Mouse (Mus musculus) embryo, embryonic 11.5 days (tissue): ENCODE results near the gene Gm45062.

Experiments
- DNase-seq: peaks from one replicate; pipeline ENCODE4 v3.0.0-alpha.2; 2012; ENCODE audit warnings: low read depth, low spot score

Gm45062 gene

DNA sequence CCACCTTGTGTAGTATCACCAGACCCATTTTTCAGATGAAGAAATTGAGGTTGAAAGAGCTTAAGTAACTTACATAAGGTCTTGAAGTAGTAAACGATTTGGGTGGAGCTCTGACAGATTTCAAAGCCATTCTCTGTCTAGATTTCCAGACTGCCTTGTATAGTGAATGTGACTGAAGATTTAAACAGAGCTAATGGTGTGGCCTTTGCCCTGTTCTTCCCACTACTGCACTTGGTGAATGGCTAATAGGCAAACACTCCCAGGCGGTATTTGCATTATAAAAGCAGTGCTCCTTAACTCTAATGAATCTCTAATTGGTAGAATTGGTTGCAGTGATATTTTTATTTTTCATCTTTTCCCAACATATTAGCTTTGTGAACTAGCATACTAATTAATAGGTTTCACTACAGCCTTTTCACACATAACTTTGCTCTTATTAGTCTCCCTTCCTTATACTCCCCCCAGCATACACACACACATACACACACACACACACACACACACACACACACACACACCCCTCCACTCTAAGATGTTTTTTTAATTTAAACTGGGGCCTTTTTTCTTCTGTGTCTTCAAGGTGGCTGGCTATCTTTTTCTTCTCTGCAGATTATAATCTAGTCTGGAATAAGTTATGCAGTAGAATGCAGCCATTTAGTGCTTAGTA lies 109.1 kb downstream of the Gm45062 start:
- DNase-seq: no peak

DNA sequence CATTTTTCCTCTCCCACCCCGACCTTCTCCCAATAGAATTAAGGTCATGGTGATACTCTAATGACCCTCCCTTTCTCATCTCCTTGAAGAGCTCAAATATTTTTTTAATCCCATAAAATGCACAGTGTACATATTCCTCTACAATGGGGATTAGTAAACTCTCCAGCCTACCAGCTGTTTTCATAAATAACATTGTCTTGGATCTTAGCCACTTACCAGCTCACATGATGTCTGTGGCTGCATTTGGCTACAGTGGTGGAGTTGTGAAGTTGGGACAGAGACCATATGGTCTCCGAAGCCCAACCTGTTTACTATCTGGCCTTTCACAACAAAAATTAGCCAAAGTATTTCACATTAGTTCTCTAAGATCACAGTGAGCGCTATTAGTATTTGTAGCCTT lies 111.4 kb downstream of the Gm45062 start:
- DNase-seq: no peak

DNA sequence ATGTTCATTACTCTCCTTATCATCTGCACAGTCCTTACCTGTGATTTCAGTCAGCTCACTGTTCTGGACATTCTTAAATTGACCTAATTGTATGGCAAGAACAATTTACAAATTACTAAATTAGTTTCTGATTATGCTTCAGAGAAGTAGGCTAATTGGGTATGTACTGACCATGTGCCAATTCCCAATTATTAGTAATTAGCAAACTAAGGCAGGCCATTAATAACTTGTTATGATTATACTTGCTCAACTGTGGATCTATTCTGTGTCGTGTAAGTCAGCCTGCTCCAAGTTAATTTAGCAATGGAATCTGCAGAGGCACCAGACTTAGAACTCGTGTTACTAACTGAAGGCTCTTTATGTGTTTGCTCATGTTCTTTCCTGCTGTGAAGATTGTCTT lies 113.8 kb downstream of the Gm45062 start:
- no peak for DNase-seq

DNA sequence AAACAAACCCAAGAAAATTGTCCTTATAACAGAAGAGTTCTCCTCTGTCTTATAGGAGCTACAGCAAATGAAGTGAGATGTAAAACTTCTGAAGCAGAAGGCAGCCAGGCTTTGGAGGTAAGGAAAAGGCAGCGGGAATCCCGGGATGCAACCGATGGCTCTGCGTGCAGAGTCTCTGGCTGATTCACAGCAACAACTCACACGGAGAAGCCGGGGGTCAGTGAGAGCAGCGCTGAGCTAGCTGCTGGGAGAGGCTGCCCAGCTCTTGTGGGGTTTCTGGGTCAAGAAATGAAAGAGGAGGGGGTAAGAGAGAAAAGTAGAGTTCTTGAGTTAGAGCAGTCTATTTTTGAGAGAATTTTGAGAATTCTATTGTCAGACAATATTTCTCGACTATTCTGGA lies 114.6 kb downstream of the Gm45062 start:
- DNase-seq: no peak

DNA sequence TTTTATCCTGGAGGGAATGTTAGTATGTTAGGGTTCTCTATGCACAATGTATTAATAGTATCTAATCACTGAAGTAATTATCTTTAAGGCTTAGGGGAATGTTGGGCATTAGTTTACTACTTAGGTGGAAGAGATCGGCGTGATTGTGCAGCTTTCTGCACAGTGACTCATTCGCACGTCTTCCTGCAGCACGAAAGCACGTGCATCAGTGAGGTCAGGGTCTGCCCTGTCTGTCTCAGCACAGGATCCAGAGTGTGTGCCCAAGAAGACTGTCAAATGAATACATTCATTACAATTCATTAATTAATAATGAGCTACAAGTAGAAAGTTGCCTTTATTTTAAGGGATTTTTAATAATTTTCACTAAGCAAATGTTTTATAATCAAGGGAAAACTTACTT lies 115.0 kb downstream of the Gm45062 start:
- DNase-seq: no peak

DNA sequence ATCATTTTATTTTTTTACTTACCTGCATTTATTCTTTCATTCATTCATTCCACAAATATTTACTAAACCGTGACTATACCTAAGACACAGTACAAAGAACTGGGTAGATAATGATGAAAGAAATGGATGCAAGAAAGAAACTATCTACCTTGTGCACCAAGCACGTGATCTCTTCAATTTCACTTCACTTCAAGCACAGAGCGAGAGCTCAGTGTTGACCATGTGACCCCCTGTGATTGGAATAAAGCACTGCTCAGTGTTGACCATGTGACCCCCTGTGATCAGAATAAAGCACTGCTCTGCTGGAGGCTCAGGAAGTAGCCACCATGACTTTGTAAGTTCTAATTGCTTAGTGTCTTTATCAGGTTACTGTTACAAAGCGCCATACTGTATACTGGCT lies 115.5 kb downstream of the Gm45062 start:
- no peak for DNase-seq

DNA sequence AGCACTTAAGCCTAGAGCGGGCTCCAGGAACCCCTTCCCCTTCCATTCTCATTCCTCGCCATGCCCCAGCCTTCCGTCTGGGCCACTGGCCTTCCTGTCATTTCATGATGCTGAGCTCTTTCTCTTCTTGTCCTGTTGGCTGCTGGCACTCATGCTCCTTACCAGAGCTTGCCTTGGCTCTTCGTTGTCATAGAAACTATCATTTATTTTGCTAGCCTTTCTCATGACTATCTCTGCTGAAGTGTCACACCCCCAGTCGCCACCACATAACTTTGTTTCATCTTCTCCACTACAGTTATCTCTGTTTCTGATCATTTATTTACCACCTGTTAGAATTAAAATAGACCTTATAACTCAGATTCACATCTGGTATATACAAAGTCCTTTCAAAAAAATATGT lies 117.1 kb downstream of the Gm45062 start:
- DNase-seq: no peak

DNA sequence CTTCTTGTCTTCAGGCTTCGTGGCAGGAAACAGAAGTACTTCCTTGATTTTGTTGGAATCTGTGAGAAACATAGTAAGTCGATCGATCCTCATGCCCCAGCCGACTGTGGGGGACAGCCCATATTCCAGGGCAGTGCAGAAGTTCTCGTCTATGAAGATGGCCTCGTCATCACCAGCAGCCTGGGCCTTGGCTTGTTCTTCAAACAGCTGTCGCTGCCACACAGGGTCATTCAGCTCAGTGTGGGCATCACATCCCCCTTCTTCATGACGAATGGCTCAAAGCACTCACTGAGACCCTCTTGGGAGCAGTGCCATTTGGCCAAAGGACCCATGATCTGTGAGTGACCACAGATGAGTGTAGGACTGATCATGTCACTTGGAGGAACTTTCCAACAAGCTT lies 118.4 kb downstream of the Gm45062 start:
- DNase-seq: no peak

DNA sequence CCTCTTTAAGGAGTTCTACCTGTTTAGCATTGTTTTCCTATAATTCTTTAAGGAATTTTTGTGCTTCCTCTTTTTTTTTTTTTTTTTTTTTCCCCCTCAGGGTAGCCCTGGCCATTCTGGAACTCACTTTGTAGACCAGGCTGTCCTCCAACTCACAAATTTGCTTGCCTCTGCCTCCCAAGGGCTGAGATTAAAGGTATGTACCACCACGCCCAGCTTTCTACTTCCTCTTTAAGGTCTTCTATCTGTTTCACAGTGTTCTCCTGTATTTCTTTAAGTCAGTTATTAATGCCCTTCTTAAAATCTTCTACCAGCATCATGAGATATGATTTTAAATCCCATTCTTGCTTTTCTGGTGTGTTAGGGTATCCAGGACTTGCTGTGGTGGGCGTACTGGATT lies 130.1 kb downstream of the Gm45062 start:
- no peak for DNase-seq

DNA sequence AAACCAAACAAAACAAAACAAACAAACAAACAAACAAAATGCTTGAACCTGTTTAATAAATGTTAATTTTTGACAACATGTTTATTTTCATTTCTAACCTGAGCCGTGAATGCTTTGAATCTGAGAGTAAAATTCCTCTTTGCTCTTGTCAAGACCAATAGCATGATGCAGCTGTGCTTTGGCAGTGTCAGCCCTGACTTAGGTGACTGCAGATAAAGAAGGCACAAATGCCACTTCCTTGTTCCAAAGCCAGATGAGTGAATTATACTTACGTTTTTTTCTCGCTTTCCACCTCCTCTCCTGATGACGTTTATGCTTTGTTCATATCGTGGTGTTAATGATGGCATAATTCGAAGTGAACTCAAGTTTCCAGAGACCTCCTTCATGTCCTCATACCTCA lies 131.0 kb downstream of the Gm45062 start:
- DNase-seq: no peak

DNA sequence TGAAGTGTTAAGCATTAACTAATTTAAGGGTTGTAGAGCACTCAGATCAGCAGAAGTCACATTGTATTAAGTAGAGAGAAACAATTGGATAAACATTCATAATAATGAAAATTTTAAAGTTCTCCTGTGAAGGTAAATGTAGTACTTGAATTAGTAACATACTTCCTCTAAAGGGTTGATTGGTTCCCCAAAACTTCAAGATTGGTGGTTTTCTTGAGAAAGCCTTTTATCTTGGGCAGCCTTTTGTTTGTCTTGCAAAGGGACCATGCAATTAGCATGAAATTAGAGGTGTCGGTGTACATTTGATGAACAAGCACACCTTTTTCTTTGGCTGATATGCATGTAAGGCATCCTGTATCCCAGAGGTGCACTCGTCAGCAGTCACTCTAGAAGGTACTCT lies 131.7 kb downstream of the Gm45062 start:
- no peak for DNase-seq

DNA sequence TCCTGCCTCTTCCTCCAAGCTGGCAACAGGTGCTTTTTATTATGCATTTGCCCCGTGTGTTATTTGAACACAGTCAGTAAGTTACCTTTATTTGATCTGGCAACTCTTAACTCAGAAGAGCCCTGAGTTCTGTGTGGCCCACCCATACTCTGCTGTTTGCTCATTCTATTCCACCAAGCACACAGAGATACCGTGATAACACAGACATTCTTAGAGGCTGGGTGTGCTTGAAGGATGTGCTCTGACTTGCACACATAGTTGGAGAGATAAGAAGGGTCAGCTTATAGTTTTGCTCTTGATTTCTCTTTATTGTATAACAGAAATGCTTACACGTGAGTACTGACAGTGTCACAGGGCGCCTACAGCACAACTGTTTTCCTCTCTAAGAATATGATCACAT lies 133.8 kb downstream of the Gm45062 start:
- DNase-seq: no peak

DNA sequence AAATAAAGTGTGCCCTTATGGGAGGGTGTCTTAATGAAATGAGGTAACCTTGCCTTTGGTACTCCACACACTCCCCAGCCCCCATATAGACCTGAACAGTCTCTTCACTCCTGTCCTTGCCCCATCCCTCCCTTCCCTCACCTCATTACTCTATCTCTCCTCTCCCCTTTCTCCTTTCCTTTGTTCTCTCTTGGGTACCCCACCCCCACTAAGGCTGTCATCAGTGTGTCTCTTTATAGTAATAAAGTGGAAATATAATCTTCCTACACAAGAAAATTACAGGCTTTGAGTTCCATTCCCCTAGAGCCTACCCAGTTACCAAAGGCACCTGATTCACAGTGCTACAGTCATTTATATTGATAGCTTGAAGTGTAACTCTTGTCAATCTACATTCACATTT lies 134.8 kb downstream of the Gm45062 start:
- no peak for DNase-seq

DNA sequence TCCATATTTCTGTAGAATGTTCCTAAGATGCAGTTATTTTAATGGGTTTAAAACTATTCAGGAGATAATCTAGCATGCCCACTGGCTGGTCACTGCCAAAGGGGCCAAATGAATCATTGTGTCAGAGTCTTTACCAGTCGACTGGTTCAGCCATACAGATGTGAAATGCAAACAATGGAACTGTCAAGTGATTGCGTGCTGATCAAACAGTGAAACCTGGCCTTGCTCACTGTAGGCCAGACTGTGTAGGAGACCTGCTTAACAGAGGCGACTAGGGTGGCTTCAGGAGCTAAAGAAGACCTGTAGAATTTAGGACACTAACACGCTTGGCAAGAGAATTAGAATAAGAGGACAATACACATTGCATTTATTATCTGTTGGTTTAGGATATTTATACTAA lies 135.8 kb downstream of the Gm45062 start:
- no peak for DNase-seq

DNA sequence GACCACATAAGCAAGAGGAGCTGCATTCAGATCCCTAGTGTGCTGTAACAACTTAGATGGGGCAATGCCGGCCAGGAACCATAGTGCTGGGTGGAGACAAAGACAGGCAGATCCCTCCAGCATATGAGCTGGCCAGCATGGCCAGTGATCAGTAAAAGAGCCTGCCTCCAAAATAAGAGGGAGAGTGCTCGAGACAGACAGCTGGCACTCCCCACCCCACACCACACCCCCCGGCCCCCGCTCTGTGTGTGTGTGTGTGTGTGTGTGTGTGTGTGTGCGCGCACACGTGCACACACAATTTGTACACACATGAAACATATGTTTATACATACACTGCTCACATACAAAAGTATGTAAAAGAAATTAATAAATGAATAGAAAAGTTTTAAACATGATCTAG lies 138.0 kb downstream of the Gm45062 start:
- no peak for DNase-seq

DNA sequence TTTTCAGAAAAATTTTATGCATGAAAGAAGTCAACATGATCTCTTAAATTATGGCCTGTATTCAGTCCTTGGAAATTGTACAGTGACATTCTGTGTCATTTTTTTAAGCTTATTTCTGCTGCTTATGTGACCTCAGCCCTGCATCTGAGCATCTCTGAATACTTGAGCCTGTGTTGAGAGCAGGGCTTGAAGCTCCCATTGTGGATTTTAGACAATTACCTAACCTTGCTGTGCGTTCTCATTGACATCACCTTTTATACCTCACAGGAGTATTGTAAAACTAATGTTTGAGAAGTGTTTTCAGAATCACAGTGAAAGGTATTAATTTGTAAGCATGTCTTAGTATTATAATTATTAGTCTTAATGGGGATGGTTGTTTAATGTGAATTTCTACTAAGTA lies 140.5 kb downstream of the Gm45062 start:
- DNase-seq: no peak

DNA sequence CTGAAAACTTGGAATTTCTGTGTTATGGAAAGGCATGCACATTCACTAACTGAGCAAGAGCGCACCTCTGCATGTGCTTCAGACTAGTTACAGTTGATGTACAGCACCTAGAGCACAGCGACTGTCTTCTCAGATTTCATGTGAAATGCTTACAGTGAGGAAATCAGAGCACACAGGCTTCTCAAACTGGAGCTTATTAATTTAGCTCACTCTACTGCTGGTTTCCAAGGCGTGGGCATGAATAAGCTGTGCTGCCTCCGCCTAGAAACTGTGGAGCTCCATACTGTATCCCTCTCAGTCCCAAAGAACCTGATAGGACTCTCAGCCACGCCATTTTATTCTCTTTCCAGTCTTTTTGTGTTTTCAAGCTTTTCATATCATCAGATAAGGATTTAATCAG lies 143.9 kb downstream of the Gm45062 start:
- DNase-seq: no peak

DNA sequence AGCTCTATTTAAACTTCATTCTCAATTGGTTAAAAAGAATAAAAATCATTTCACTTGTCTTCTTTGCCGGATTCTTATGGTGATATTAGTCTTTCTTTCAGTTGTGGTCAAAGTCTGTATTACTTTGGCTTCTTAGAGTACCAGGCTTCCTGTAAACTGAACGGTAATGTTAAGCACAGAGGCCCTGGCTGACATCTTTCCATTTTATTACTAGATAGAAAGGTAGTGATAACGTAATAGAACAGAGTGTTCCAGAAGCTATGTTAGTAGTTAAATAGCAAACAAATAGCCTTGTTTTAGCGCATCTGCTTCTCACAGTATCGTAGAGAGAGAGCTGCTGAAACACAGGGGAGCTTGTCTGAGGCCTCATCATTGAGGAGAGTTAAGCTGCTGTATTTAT lies 146.6 kb downstream of the Gm45062 start:
- no peak for DNase-seq

DNA sequence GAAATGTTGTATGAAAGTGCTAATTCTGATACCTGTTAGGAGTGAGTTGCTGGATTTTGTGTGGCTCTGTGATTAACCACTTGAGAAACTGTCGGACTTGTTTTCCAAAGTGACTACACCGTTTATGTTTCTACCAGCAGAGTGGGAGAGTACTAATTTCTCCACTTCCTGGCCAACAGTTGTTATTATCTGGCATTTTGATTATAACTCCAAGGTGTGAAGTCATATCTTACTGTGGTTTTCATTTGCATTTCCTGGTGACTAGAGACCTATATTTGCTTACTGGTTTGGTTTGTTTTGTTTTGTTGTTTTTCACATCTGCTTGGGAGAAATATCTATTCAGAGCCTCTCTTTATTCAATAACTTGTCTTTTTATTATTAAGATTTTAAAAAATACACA lies 149.1 kb downstream of the Gm45062 start:
- DNase-seq: no peak

DNA sequence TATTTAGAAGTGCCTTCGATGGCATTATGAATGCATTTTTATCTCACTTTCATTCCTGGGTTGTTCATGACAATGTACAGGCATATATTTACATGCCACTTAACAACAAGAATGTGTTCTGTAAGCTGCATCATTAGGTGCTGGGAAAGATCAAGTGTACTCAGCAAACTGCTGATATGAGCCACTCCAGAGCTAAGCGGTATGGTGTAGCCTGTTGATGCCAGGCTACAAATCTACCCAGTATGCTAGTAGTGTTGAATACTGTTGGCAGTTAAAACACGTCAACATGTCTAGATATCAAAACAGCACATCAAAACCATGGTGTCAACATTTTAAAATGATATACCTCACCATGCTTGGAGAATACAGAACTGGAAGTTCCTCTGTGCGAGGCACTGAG lies 150.6 kb downstream of the Gm45062 start:
- DNase-seq: no peak

DNA sequence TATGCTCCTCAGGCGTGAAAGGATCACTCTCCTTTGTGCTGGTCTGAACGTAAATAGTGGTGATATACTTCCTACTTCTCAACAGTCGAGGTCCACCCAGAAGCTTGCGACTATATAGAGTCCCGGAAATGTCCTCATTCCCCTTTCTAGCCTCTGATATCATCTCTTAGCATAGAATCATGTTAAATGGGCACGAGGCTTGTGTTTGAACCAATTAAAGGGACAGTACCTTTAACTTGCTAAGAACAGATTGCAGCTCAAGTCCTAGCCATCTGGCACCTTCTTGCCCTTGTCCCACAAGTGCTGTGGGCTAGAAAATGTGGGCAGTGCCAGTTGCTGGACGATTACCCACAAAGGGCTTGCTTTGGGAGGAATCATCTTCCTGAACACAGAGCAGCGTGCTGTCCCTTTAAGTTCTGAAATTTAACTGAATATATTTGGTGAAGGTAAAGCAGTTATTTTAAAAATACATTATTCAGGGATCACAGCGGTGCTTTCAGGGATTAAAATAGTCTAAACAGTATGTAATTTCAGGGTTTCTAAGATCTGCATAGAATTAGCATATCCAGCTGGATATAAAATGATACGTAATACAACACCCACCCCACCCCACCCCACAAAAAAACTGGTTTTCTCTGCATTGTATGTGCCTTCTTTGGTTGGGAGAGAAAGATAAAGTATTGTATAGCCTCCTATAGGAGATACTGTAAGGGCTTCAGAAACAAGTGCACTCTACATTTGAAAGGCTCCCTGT lies 153.8 kb downstream of the Gm45062 start:
- no peak for DNase-seq

DNA sequence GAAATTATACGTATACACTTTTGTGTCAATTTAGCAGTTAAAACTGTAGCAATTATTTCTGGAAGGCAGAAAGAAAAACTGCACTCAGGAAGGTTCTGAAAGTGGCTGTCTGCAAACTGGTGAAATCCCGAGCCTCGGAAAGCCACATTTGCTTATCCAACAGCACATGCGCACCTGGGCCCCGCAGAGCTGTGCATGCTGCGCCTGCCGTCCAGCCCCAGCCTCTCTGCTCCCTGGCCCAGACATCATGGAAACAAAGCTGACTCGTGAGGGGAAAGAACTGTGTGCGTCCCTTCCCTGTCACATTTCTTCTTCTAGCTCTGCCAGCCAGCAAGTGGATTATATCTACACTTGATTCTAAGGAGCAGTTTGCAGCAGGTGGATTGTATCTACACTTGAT lies 154.8 kb downstream of the Gm45062 start:
- DNase-seq: no peak

DNA sequence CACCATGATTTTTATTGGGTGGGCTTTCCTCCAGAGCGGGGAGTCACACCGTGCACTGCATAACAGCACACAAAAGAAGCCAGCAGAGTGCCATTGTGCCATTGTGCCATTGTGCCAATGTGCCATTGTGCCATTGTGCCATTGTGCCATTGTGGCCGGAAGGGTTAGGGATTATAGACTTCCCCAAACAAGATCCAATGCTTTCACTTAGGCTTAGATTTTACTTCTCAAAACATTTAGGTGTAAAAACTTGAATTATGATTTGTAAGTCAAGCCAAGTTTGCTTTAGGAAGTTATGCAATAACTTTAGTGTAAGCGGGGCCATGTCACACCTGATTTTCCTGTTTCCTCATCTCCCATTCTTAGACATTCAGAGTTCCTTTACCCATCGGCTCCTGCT lies 156.6 kb downstream of the Gm45062 start:
- DNase-seq: no peak
